Comparison of ENCODE assay signal across 8 mouse cellular contexts in genomic region chr9:46388677-46389676, GRCm38 (mm10).
DNase-seq lines count a peak whose midpoint lies in the region; ATAC-seq and TF ChIP-seq lines count a peak whose summit lies in the region.

No protein-coding gene starts in this region.

- no peaks in the 10 kb centered on the region for H3K4me1 ChIP-seq in liver, adult 2 months (ENCODE audit: control insufficient read depth, insufficient read depth, low read length)
- H3K4me1 ChIP-seq in forebrain, embryonic 13.5 days: peaks cover 32% of the 10 kb centered on the region
- H3K4me1 ChIP-seq in limb, embryonic 10.5 days: peaks cover 23% of the 10 kb centered on the region

- no peak for TF ChIP-seq POLR2A in liver, adult 2 months (IDR thresholded peaks at IDR 0.05; ENCODE audit: extremely low read depth, insufficient read depth, low read length)

- ATAC-seq in forebrain, embryonic 13.5 days: peak; percentile 84

- TF ChIP-seq CTCF in liver, adult 2 months (IDR thresholded peaks at IDR 0.05; ENCODE audit: low read depth, low read length): no peak

- DNase-seq in liver, adult 2 months (ENCODE audit: extremely low read depth, low read depth, low spot score): no peak
- no peak for DNase-seq in liver
- peak; percentile 52 for DNase-seq in limb, embryonic 10.5 days (ENCODE audit: low spot score)
- DNase-seq in retina, embryonic 14.5 days (ENCODE audit: low spot score): peak; percentile 67
- no peak for DNase-seq in cerebellum, adult 18-20 months
- no peak for DNase-seq in adrenal gland, postnatal 25 days
- DNase-seq in gastrocnemius, adult 8-10 months (ENCODE audit: low spot score in 2 of 2): no peak

- H3K36me3 ChIP-seq in liver, adult 2 months (ENCODE audit: control insufficient read depth, insufficient read depth, low read length): no peaks in the 10 kb centered on the region
- H3K36me3 ChIP-seq in forebrain, embryonic 13.5 days (ENCODE audit: poor library complexity, severe bottlenecking): no peaks in the 10 kb centered on the region
- H3K36me3 ChIP-seq in limb, embryonic 10.5 days: no peaks in the 10 kb centered on the region

- H3K4me2 ChIP-seq in forebrain, embryonic 13.5 days: peak overlapping the region; percentile 66

- 49% methylated on average over 17 of the region's 17 CpGs for WGBS in liver, adult 2 months
- 21% methylated on average over 17 of the region's 17 CpGs for WGBS in forebrain, embryonic 13.5 days
- 36% methylated on average over 17 of the region's 17 CpGs for WGBS in limb, embryonic 10.5 days

- no peaks in the 10 kb centered on the region for H3K79me2 ChIP-seq in liver, adult 2 months (ENCODE audit: control insufficient read depth, insufficient read depth, low read length)

- H3K27me3 ChIP-seq in liver, adult 2 months (ENCODE audit: control insufficient read depth, insufficient read depth, low read length): peaks cover 4% of the 10 kb centered on the region
- peaks cover 19% of the 10 kb centered on the region for H3K27me3 ChIP-seq in forebrain, embryonic 13.5 days
- peaks cover 54% of the 10 kb centered on the region for H3K27me3 ChIP-seq in limb, embryonic 10.5 days (ENCODE audit: low read depth, poor library complexity, severe bottlenecking)

- H3K9me3 ChIP-seq in forebrain, embryonic 13.5 days (replicated peaks): no peaks in the 10 kb centered on the region
- H3K9me3 ChIP-seq in limb, embryonic 10.5 days (replicated peaks): no peaks in the 10 kb centered on the region

- H3K9ac ChIP-seq in liver, adult 2 months (ENCODE audit: low read depth, low read length): 0 out of 2 replicates have a peak overlapping the region, but pooled peaks have one; percentile 15
- peak overlapping the region; percentile 64 for H3K9ac ChIP-seq in forebrain, embryonic 13.5 days

- no peak overlapping the region; the same call in 1 of the 2 replicates for H3K4me3 ChIP-seq in liver, adult 2 months (ENCODE audit: insufficient read depth, low read depth, low read length)
- H3K4me3 ChIP-seq in forebrain, embryonic 13.5 days: peak overlapping the region; percentile 45
- peak overlapping the region; percentile 56 for H3K4me3 ChIP-seq in limb, embryonic 10.5 days

- H3K27ac ChIP-seq in liver, adult 2 months (replicated peaks; ENCODE audit: insufficient read depth, low read depth, low read length): no peak overlapping the region
- H3K27ac ChIP-seq in forebrain, embryonic 13.5 days: peak overlapping the region; percentile 88
- peak overlapping the region; percentile 85 for H3K27ac ChIP-seq in limb, embryonic 10.5 days

Comparison
In these comparisons a context has a peak if more than half of its experiments do, and no peak if none do; other contexts are left out.
1. DNase-seq: peak in limb, embryonic 10.5 days (single experiment) and retina, embryonic 14.5 days (single experiment); none in liver, adult 2 months (single experiment), liver (single experiment), cerebellum, adult 18-20 months (0 of 2), adrenal gland, postnatal 25 days (single experiment) and gastrocnemius, adult 8-10 months (0 of 2).